Mouse (Mus musculus): Measurements from ENCODE around the gene Srsf9. TPM values are rescaled to one million over a fixed set of nuclear protein-coding genes. Genes with fewer than 3 reads are reported as not detected.
A peak's percentile ranks its signal among the peaks of the same experiment; 100 is the strongest.

Srsf9 gene
- polyA plus RNA-seq (2014; fragmentation: Nextera tagmentation; extraction: Ambion mirVana), result 123 and 140 TPM in 2 replicates

- H3K9me3 ChIP-seq (ENCODE audit: control insufficient read depth, low read length), result no peaks in the 10 kb centered on the region
- peak; percentile 91 for ATAC-seq (ENCODE audit: low read depth)
- WGBS, result under 1% methylated on average over 70 of the region's 97 CpGs
Measured at GRCm38 (mm10) chr5:115326875-115327609, at the start of gene Srsf9. Gene Srsf9, plus strand, starts transcription at chr5:115327177.

GRCm38 (mm10) chr5:115278053-115278452 is 48.9 kb upstream of the Srsf9 start:
- no peak for ATAC-seq (ENCODE audit: low read depth)
- no peaks in the 10 kb centered on the region for H3K36me3 ChIP-seq (ENCODE audit: control insufficient read depth, insufficient read depth, low read length)

More at GRCm38 (mm10) chr5:115326875-115327609, at the start of gene Srsf9:
- H3K4me2 ChIP-seq (ENCODE audit: low read depth, low read length), result peak within 1 kb of the TSS; percentile 85
- peak within 1 kb of the TSS; percentile 81 for H3K27ac ChIP-seq (ENCODE audit: low read depth, low read length)
- H3K4me1 ChIP-seq (ENCODE audit: control insufficient read depth, insufficient read depth, low read length), result peaks cover 25% of the 10 kb centered on the region
- peak within 1 kb of the TSS; percentile 64 for H3K4me3 ChIP-seq (ENCODE audit: low read depth, low read length)
- no peaks in the 10 kb centered on the region for H3K27me3 ChIP-seq (ENCODE audit: control insufficient read depth, insufficient read depth, low read length)
- H3K9ac ChIP-seq (replicated peaks; ENCODE audit: low read depth, low read length), result peak within 1 kb of the TSS; percentile 91
- peaks cover 4% of the 10 kb centered on the region; the same call in 1 of the 2 replicates for H3K36me3 ChIP-seq (ENCODE audit: control insufficient read depth, insufficient read depth, low read length)

GRCm38 (mm10) chr5:115278785-115279184 is 48.2 kb upstream of the Srsf9 start:
- H3K4me1 ChIP-seq (ENCODE audit: control insufficient read depth, insufficient read depth, low read length), result peaks cover 5% of the 10 kb centered on the region
- no peaks in the 10 kb centered on the region for H3K27me3 ChIP-seq (ENCODE audit: control insufficient read depth, insufficient read depth, low read length)
- peaks cover 5% of the 10 kb centered on the region; the same call in 1 of the 2 replicates for H3K36me3 ChIP-seq (ENCODE audit: control insufficient read depth, insufficient read depth, low read length)
- H3K4me3 ChIP-seq (ENCODE audit: low read depth, low read length), result no peak overlapping the region
- no peak overlapping the region for H3K9ac ChIP-seq (replicated peaks; ENCODE audit: low read depth, low read length)
- ATAC-seq (ENCODE audit: low read depth), result no peak
- WGBS, result 66% methylated on average over 2 of the region's 2 CpGs
- H3K9me3 ChIP-seq (ENCODE audit: control insufficient read depth, low read length), result no peaks in the 10 kb centered on the region
- H3K27ac ChIP-seq (ENCODE audit: low read depth, low read length), result no peak overlapping the region
- H3K4me2 ChIP-seq (ENCODE audit: low read depth, low read length), result no peak overlapping the region

More at GRCm38 (mm10) chr5:115278053-115278452, 48.9 kb upstream of the Srsf9 start:
- H3K9ac ChIP-seq (replicated peaks; ENCODE audit: low read depth, low read length), result no peak overlapping the region
- no peak overlapping the region for H3K4me3 ChIP-seq (ENCODE audit: low read depth, low read length)
- H3K9me3 ChIP-seq (ENCODE audit: control insufficient read depth, low read length), result no peaks in the 10 kb centered on the region
- H3K4me1 ChIP-seq (ENCODE audit: control insufficient read depth, insufficient read depth, low read length), result peaks cover 9% of the 10 kb centered on the region
- 82% methylated on average over 1 of the region's 1 CpGs for WGBS
- H3K27ac ChIP-seq (ENCODE audit: low read depth, low read length), result no peak overlapping the region
- no peak overlapping the region for H3K4me2 ChIP-seq (ENCODE audit: low read depth, low read length)
- no peaks in the 10 kb centered on the region for H3K27me3 ChIP-seq (ENCODE audit: control insufficient read depth, insufficient read depth, low read length)

- ATAC-seq (ENCODE audit: low read depth), result peak; percentile 81
- WGBS, result 4% methylated on average over 45 of the region's 45 CpGs
Measured at GRCm38 (mm10) chr5:115279226-115280049, 47.5 kb upstream of the Srsf9 start, which contains the start of gene Coq5. Gene Coq5, plus strand, starts transcription at chr5:115279666.

GRCm38 (mm10) chr5:115280050-115280687 is 46.8 kb upstream of the Srsf9 start:
- Histone ChIP-seq H3K4me3 (ENCODE audit: low read depth, low read length) (peak overlapping the region; percentile 90), H3K9me3 (ENCODE audit: control insufficient read depth, low read length) (no peaks in the 10 kb centered on the region), H3K9ac (replicated peaks; ENCODE audit: low read depth, low read length) (peak overlapping the region; percentile 79), H3K36me3 (ENCODE audit: control insufficient read depth, insufficient read depth, low read length) (peaks cover 13% of the 10 kb centered on the region), H3K27me3 (ENCODE audit: control insufficient read depth, insufficient read depth, low read length) (no peaks in the 10 kb centered on the region), H3K4me1 (ENCODE audit: control insufficient read depth, insufficient read depth, low read length) (peaks cover 5% of the 10 kb centered on the region), H3K27ac (ENCODE audit: low read depth, low read length) (peak overlapping the region; percentile 70), H3K4me2 (ENCODE audit: low read depth, low read length) (peak overlapping the region; percentile 87)
- peak; percentile 54; the same call in 1 of the 2 replicates for ATAC-seq (ENCODE audit: low read depth)
- WGBS, result 7% methylated on average over 17 of the region's 17 CpGs

More at GRCm38 (mm10) chr5:115279226-115280049, 47.5 kb upstream of the Srsf9 start, which contains the start of gene Coq5:
- no peaks in the 10 kb centered on the region for H3K27me3 ChIP-seq (ENCODE audit: control insufficient read depth, insufficient read depth, low read length)
- H3K4me3 ChIP-seq (ENCODE audit: low read depth, low read length), result peak within 1 kb of the TSS; percentile 90
- peaks cover 9% of the 10 kb centered on the region for H3K36me3 ChIP-seq (ENCODE audit: control insufficient read depth, insufficient read depth, low read length)
- H3K4me2 ChIP-seq (ENCODE audit: low read depth, low read length), result peak within 1 kb of the TSS; percentile 87
- peaks cover 5% of the 10 kb centered on the region for H3K4me1 ChIP-seq (ENCODE audit: control insufficient read depth, insufficient read depth, low read length)
- H3K9ac ChIP-seq (replicated peaks; ENCODE audit: low read depth, low read length), result peak within 1 kb of the TSS; percentile 79
- no peaks in the 10 kb centered on the region for H3K9me3 ChIP-seq (ENCODE audit: control insufficient read depth, low read length)
- peak within 1 kb of the TSS; percentile 70 for H3K27ac ChIP-seq (ENCODE audit: low read depth, low read length)

- no peak for ATAC-seq (ENCODE audit: low read depth)
- peaks cover 22% of the 10 kb centered on the region for H3K36me3 ChIP-seq (ENCODE audit: control insufficient read depth, insufficient read depth, low read length)
Measured at GRCm38 (mm10) chr5:115284735-115285134, 42.2 kb upstream of the Srsf9 start.

GRCm38 (mm10) chr5:115294173-115294572 is 32.8 kb upstream of the Srsf9 start:
- Histone ChIP-seq H3K4me1 (ENCODE audit: control insufficient read depth, insufficient read depth, low read length) (peaks cover 7% of the 10 kb centered on the region; the same call in 1 of the 2 replicates), H3K9me3 (ENCODE audit: control insufficient read depth, low read length) (no peaks in the 10 kb centered on the region), H3K4me2 (ENCODE audit: low read depth, low read length) (no peak overlapping the region), H3K27ac (ENCODE audit: low read depth, low read length) (no peak overlapping the region), H3K36me3 (ENCODE audit: control insufficient read depth, insufficient read depth, low read length) (peaks cover 49% of the 10 kb centered on the region), H3K27me3 (ENCODE audit: control insufficient read depth, insufficient read depth, low read length) (no peaks in the 10 kb centered on the region), H3K9ac (replicated peaks; ENCODE audit: low read depth, low read length) (no peak overlapping the region), H3K4me3 (ENCODE audit: low read depth, low read length) (no peak overlapping the region)
- WGBS, result 92% methylated on average over 8 of the region's 8 CpGs
- no peak for ATAC-seq (ENCODE audit: low read depth)

More at GRCm38 (mm10) chr5:115284735-115285134, 42.2 kb upstream of the Srsf9 start:
- 92% methylated on average over 3 of the region's 3 CpGs for WGBS
- Histone ChIP-seq H3K4me3 (ENCODE audit: low read depth, low read length) (no peak overlapping the region), H3K27me3 (ENCODE audit: control insufficient read depth, insufficient read depth, low read length) (no peaks in the 10 kb centered on the region), H3K4me2 (ENCODE audit: low read depth, low read length) (no peak overlapping the region), H3K27ac (ENCODE audit: low read depth, low read length) (no peak overlapping the region), H3K9me3 (ENCODE audit: control insufficient read depth, low read length) (no peaks in the 10 kb centered on the region), H3K4me1 (ENCODE audit: control insufficient read depth, insufficient read depth, low read length) (peaks cover 5% of the 10 kb centered on the region), H3K9ac (replicated peaks; ENCODE audit: low read depth, low read length) (no peak overlapping the region)

GRCm38 (mm10) chr5:115296347-115296746 is 30.6 kb upstream of the Srsf9 start:
- 85% methylated on average over 10 of the region's 10 CpGs for WGBS
- Histone ChIP-seq H3K9me3 (ENCODE audit: control insufficient read depth, low read length) (no peaks in the 10 kb centered on the region), H3K27me3 (ENCODE audit: control insufficient read depth, insufficient read depth, low read length) (no peaks in the 10 kb centered on the region), H3K4me2 (ENCODE audit: low read depth, low read length) (no peak overlapping the region), H3K4me1 (ENCODE audit: control insufficient read depth, insufficient read depth, low read length) (peaks cover 11% of the 10 kb centered on the region), H3K36me3 (ENCODE audit: control insufficient read depth, insufficient read depth, low read length) (peaks cover 37% of the 10 kb centered on the region), H3K27ac (ENCODE audit: low read depth, low read length) (no peak overlapping the region), H3K9ac (replicated peaks; ENCODE audit: low read depth, low read length) (no peak overlapping the region), H3K4me3 (ENCODE audit: low read depth, low read length) (no peak overlapping the region)
- no peak for ATAC-seq (ENCODE audit: low read depth)
